Mouse (Mus musculus) monocyte, adult 5-6 weeks (primary cell): ENCODE data around the gene Gm11627. TPM values are rescaled to one million over a fixed set of nuclear protein-coding genes. Genes with fewer than 3 reads are reported as not detected.
"Not testable (repeated sequence)": the region's sequence is repeated elsewhere in the genome, so short reads cannot be mapped to it uniquely, and the experiment has no call there.

Experiments used
- ATAC-seq: fragments of 153-309, 156-312 bp; replicated peaks from 2 replicates; pipeline ENCODE4 v1.8.0; 2017; ENCODE audit warnings: mild to moderate bottlenecking; ENCODE audit not compliant: low TSS enrichment, insufficient number of reproducible peaks, severe bottlenecking, poor library complexity, low FRiP score
- total RNA-seq: library from RNA; stranded (forward); fragments of 200-1000, 200-491, 200-594 nt; gene quantifications from 3 replicates; pipeline ENCODE4 v1.2.3, GENCODE M21; 2017

The Gm11627 gene
- total RNA-seq: not detected in 3 replicates

GRCm38 (mm10) chr11:102579165-102580033, at the start of gene Gm11627:
TSS of gene Gm11627 (minus strand) at chr11:102579461.
- no peak for ATAC-seq

- no peak for ATAC-seq
These were observed 49.3 kb upstream of the Gm11627 start for GRCm38 (mm10) chr11:102628529-102628928.

- no peak for ATAC-seq
These were observed 48.1 kb upstream of the Gm11627 start for GRCm38 (mm10) chr11:102627171-102627931.

GRCm38 (mm10) chr11:102624888-102625407, 45.7 kb upstream of the Gm11627 start:
- ATAC-seq: no peak

GRCm38 (mm10) chr11:102623876-102624789, 44.9 kb upstream of the Gm11627 start:
- no peak for ATAC-seq

- ATAC-seq: no peak
These were observed 40.2 kb upstream of the Gm11627 start for GRCm38 (mm10) chr11:102619449-102619848.

GRCm38 (mm10) chr11:102611317-102611705, 32.0 kb upstream of the Gm11627 start:
- no peak for ATAC-seq

GRCm38 (mm10) chr11:102610675-102611316, 31.5 kb upstream of the Gm11627 start:
- ATAC-seq: no peak

GRCm38 (mm10) chr11:102610260-102610659, 31.0 kb upstream of the Gm11627 start:
- no peak for ATAC-seq

- no peak for ATAC-seq
These were observed 30.2 kb upstream of the Gm11627 start for GRCm38 (mm10) chr11:102609483-102609882.

GRCm38 (mm10) chr11:102608691-102609090, 29.4 kb upstream of the Gm11627 start:
- ATAC-seq: no peak

GRCm38 (mm10) chr11:102607686-102608548, 28.7 kb upstream of the Gm11627 start:
- ATAC-seq: no peak

- ATAC-seq: not testable (repeated sequence)
These were observed 27.9 kb upstream of the Gm11627 start for GRCm38 (mm10) chr11:102607201-102607600.

- ATAC-seq: no peak
These were observed 27.5 kb upstream of the Gm11627 start for GRCm38 (mm10) chr11:102606751-102607171.

- ATAC-seq: no peak; the same call in 1 of the 2 replicates
These were observed 26.5 kb upstream of the Gm11627 start for GRCm38 (mm10) chr11:102605553-102606416.

- no peak for ATAC-seq
These were observed 25.7 kb upstream of the Gm11627 start for GRCm38 (mm10) chr11:102604777-102605552.
